ENCODE assay signal across 16 mouse cellular contexts in the genomic region with DNA sequence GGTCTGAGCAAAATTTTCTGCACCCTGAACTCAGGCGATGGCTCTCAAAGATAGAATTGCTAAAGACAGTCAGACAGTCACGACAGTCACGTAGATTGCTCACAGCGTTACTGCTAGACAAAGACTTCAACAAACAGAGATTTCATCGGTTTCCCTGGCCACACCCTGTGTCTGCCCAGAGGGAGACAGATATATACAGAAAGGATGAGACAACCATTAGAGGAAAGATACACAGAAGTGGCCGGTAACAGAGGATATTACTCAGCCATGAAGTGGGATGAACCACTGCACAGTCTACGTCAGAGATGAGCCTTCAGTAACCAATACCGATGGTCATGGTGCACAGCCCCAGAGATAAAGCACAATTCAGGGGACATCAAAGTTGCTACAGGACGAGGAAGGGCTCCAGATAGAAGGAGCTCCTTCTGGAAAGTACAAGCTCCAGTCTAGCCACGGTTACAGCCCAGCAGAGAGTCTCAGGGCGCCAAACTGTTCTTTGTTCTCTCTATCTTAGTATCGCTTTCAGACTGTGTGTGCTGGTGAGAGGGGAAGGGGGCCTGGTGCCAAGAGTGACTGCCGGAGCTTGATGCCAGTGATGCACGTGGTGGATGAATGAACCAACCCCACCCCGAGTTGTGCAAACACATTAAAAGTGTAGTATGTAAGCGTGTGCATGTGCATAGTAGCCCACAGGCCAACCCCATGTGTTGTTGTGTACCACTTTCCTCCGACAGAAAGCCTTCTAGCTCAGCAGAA.
"Had no signal": no experiment of that assay in that cellular context is flagged by ENCODE, and none has a peak within 500 bp of the region (broad histone marks: within the 10 kb centered on the region; RNA-seq: fewer than 3 reads in every experiment).

No protein-coding gene starts in this region.

- H3K9me3 ChIP-seq: kidney, embryonic 15.5 days; limb, embryonic 15.5 days had no signal

- H3K27me3 ChIP-seq: kidney, embryonic 15.5 days; limb, embryonic 12.5 days; limb, embryonic 15.5 days had no signal

- H3K36me3 ChIP-seq: kidney, embryonic 15.5 days; limb, embryonic 12.5 days; limb, embryonic 15.5 days had no signal

- DNase-seq: kidney, adult 11 months; kidney, adult 8-10 months; kidney, postnatal 10 days; kidney, postnatal 36 days; layer of hippocampus, postnatal 36 days; left cerebral cortex, postnatal 4 days; liver, postnatal 0 days; midbrain, embryonic 14.5 days; thymus, postnatal 25 days had no signal

- H3K4me1 ChIP-seq: kidney, embryonic 15.5 days; limb, embryonic 12.5 days; limb, embryonic 15.5 days had no signal

- H3K4me3 ChIP-seq: kidney, embryonic 15.5 days; limb, embryonic 12.5 days; limb, embryonic 15.5 days had no signal

- H3K27ac ChIP-seq: kidney, embryonic 15.5 days; limb, embryonic 12.5 days; limb, embryonic 15.5 days; liver, embryonic 14.5 days; stomach, postnatal 0 days had no signal

- H3K4me2 ChIP-seq: kidney, embryonic 15.5 days; limb, embryonic 12.5 days; limb, embryonic 15.5 days; liver, embryonic 11.5 days; midbrain, embryonic 11.5 days had no signal

- ATAC-seq: liver, postnatal 0 days had no signal

- H3K9ac ChIP-seq: kidney, embryonic 15.5 days; limb, embryonic 12.5 days; limb, embryonic 15.5 days; liver, embryonic 14.5 days; liver, postnatal 0 days had no signal
